Mouse (Mus musculus): ENCODE data around the gene Cast.

DNA sequence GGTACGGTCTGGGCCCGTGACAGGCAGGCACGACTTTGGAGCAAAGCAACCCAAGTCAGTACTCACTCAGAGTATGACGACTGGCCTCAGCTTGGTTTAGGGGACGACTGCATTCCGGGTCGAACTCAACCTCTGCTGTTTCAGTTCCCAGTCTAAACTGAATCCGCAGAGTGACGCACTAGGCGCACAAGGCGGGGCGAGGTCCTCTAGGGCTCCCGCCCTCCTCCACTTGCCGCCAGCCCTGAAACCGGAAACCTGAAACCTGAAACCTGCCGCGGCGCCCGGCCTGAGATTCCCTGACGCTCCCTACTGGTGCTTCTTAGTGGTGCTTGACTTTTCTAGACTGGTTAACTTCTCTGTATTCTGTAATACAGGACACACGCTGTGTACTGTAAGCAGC, 38.1 kb downstream of the Cast start:
- no peak for TF ChIP-seq EP300 (IDR thresholded peaks at IDR 0.05; ENCODE audit: low read depth)
- peak; percentile 66 for TF ChIP-seq CTCF (IDR thresholded peaks at IDR 0.05; ENCODE audit: low read depth)
